ENCODE assay signal across 19 mouse cellular contexts in genomic region chr1:165017793-165018192, GRCm38 (mm10).
DNase-seq lines count a peak whose midpoint lies in the region; ATAC-seq and TF ChIP-seq lines count a peak whose summit lies in the region.
"Had no signal": no experiment of that assay in that cellular context is flagged by ENCODE, and none has a peak within 500 bp of the region (broad histone marks: within the 10 kb centered on the region; RNA-seq: fewer than 3 reads in every experiment).

No protein-coding gene starts in this region.

- no peaks in the 10 kb centered on the region for H3K9me3 ChIP-seq in hindbrain, embryonic 12.5 days (replicated peaks)
- H3K9me3 ChIP-seq in midbrain, embryonic 13.5 days, result no peaks in the 10 kb centered on the region
- H3K9me3 ChIP-seq: heart, embryonic 15.5 days had no signal

- no peak for TF ChIP-seq CTCF in olfactory bulb, adult 2 months (IDR thresholded peaks at IDR 0.05; ENCODE audit: insufficient read depth, low read depth, low read length)

- no peak overlapping the region for H3K4me3 ChIP-seq in hindbrain, embryonic 12.5 days
- no peak overlapping the region for H3K4me3 ChIP-seq in midbrain, embryonic 13.5 days (replicated peaks)
- no peak overlapping the region for H3K4me3 ChIP-seq in olfactory bulb, adult 2 months (ENCODE audit: insufficient read depth, low read depth, low read length)
- H3K4me3 ChIP-seq: gastrocnemius, adult 2 months had no signal

- 40% methylated on average over 6 of the region's 6 CpGs for WGBS in hindbrain, embryonic 12.5 days
- 23% methylated on average over 6 of the region's 6 CpGs for WGBS in midbrain, embryonic 13.5 days
- 44% methylated on average over 6 of the region's 6 CpGs for WGBS in olfactory bulb, adult 2 months

- peak; percentile 4 for DNase-seq in right cerebral cortex, postnatal 25 days
- no peak for DNase-seq in right cerebral cortex, postnatal 14 days
- no peak for DNase-seq in adrenal gland, adult 8-10 months
- DNase-seq in urinary bladder, postnatal 25 days (ENCODE audit: low spot score), result no peak
- DNase-seq: adrenal gland, postnatal 25 days; gastrocnemius, adult 2 months; heart, adult 18-20 months; kidney, adult 8-10 months; lung, adult 18-20 months; right cerebral cortex, adult 18-20 months; thymus, postnatal 14 days had no signal

- no peaks in the 10 kb centered on the region for H3K27me3 ChIP-seq in hindbrain, embryonic 12.5 days
- H3K27me3 ChIP-seq in midbrain, embryonic 13.5 days, result no peaks in the 10 kb centered on the region
- H3K27me3 ChIP-seq: heart, embryonic 15.5 days had no signal

- H3K27ac ChIP-seq in hindbrain, embryonic 12.5 days, result peak overlapping the region; percentile 18; the same call in 1 of the 2 replicates
- peak overlapping the region; percentile 70 for H3K27ac ChIP-seq in midbrain, embryonic 13.5 days
- peak overlapping the region; percentile 23; the same call in 1 of the 2 replicates for H3K27ac ChIP-seq in olfactory bulb, adult 2 months (ENCODE audit: insufficient read depth, low read depth, low read length)
- H3K27ac ChIP-seq: gastrocnemius, adult 2 months; heart, embryonic 15.5 days; macrophage; stomach, postnatal 0 days had no signal

- H3K4me1 ChIP-seq in hindbrain, embryonic 12.5 days, result peaks cover 9% of the 10 kb centered on the region
- peaks cover 19% of the 10 kb centered on the region for H3K4me1 ChIP-seq in midbrain, embryonic 13.5 days (replicated peaks)
- H3K4me1 ChIP-seq in olfactory bulb, adult 2 months (ENCODE audit: control insufficient read depth, insufficient read depth, low read length), result peaks cover 11% of the 10 kb centered on the region

- H3K36me3 ChIP-seq in hindbrain, embryonic 12.5 days, result no peaks in the 10 kb centered on the region
- no peaks in the 10 kb centered on the region for H3K36me3 ChIP-seq in midbrain, embryonic 13.5 days
- H3K36me3 ChIP-seq: heart, embryonic 15.5 days had no signal

- TF ChIP-seq POLR2A in olfactory bulb, adult 2 months (IDR thresholded peaks at IDR 0.05; ENCODE audit: insufficient read depth, low read depth, low read length), result no peak

- H3K9ac ChIP-seq in hindbrain, embryonic 12.5 days, result no peak overlapping the region
- no peak overlapping the region for H3K9ac ChIP-seq in midbrain, embryonic 13.5 days (replicated peaks)
- H3K9ac ChIP-seq: heart, embryonic 15.5 days had no signal

- ATAC-seq in hindbrain, embryonic 12.5 days (ENCODE audit: low FRiP score), result peak; percentile 38
- peak; percentile 64 for ATAC-seq in midbrain, embryonic 13.5 days
- ATAC-seq in megakaryocyte-erythroid progenitor cell, adult 5-6 weeks (replicated peaks; ENCODE audit: low FRiP score, low TSS enrichment, poor library complexity, severe bottlenecking), result no peak
- ATAC-seq: CD4-positive, CD25-positive, alpha-beta regulatory T cell, adult 4 months had no signal

- no peak overlapping the region for H3K4me2 ChIP-seq in hindbrain, embryonic 12.5 days (replicated peaks)
- no peak overlapping the region for H3K4me2 ChIP-seq in midbrain, embryonic 13.5 days (replicated peaks)

Comparison
In these comparisons a context has a peak if more than half of its experiments do, and no peak if none do; other contexts are left out.
1. H3K27ac ChIP-seq: peak in every context shown above with its lines; median percentile 70 in midbrain, embryonic 13.5 days; 23 in olfactory bulb, adult 2 months; 18 in hindbrain, embryonic 12.5 days.